Mouse (Mus musculus) central nervous system, embryonic 14 days (tissue): Measurements from ENCODE around the gene Arid4a. TPM values are rescaled to one million over a fixed set of nuclear protein-coding genes. Genes with fewer than 3 reads are reported as not detected.

Experiments
- polyA plus RNA-seq: library from polyadenylated mRNA; depleted of rRNA; stranded (reverse); fragments of >200 nt; gene quantifications from 2 replicates; pipeline ENCODE4 v1.2.3, GENCODE M21; 2012; rRNA removed

Arid4a gene
- polyA plus RNA-seq, result 15.9 and 17.8 TPM in 2 replicates

DNA sequence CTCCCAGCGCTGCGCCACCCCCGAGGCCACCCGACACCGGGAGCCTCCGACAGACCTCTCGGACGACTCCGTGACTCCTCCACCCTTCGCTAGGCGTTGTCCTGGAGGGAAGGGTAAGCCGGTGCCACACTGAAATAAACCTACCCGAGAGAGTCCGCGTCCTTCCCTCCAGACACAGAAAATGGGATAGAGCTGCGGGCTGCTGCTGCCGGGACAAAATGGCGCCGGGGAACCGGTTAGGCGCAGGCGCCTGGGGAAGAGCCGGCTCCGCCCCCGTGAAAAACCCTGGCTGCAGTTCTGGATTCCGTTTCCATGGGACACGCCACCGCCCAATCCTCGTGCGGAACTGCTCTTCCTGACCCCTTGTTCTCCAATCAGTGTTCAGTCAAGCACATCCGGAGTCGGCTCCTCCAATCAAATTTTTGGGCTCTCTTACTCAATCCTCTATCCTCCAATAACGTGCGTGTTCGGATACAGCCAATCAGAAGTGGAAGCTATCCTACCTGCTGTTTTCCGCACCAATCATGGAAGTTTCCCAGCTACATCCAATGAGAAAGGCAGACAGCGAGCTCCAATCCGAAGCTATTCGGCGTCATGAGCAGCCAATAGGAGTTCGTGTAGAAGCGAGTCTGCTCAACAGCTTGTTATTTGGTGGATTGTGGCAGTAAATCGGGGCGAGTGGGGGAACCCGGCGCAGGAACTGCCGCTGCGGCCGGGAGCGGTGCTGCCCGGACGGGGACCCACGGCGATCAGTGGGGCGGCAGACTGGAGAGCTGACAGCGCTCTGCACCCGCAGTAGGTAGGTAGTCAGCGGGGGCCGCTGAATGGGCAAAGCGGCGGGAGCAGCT lies at the start of gene Arid4a:
Arid4a (plus strand) TSS at position 628 of the 848 bp plus-strand sequence.

GRCm38 (mm10) chr12:70974441-70975266 lies 41.1 kb upstream of the Arid4a start, which contains the start of gene Psma3:
Psma3 (plus strand) TSS chr12:70974621.

DNA sequence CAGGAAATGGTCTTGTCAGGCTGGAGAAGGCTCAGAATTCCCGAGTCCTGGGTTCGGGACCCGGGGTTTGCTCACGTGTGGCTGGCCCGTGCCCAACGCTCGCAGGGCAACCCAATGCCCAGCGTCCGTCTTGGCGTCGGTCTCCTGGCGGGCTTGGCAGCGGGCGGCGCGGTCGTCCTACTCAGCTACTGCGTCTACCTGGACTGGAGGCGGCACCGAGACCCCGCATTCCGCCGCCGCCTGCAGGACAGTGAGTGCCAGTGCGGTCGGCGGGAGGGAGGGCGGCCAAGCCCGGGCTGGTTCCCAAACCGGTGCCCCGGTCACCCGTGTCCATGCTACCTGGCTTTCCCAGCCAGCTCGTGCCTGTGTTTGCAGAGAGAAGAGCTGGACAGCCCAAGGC lies 95.5 kb downstream of the Arid4a start, which contains the start of gene Tomm20l:
Tomm20l (plus strand) TSS at position 98 of the 400 bp plus-strand sequence.

GRCm38 (mm10) chr12:71136130-71136973 lies 120.6 kb downstream of the Arid4a start, which contains the start of the genes Timm9 and 2700049A03Rik:
Timm9 (minus strand) TSS chr12:71136684.
2700049A03Rik (plus strand) TSS chr12:71136848.

Other genes with a start within 250 kb of the Arid4a start
- 11.5 and 17.8 TPM in 2 replicates for gene Frmd6, start 190.5 kb upstream of the Arid4a start, polyA plus RNA-seq
- 118 and 129 TPM in 2 replicates for gene Actr10, start 78.1 kb upstream of the Arid4a start, polyA plus RNA-seq
- gene Psma3, start 41.4 kb upstream of the Arid4a start, polyA plus RNA-seq, result 250 and 275 TPM in 2 replicates
- not detected in 2 replicates for gene Tomm20l, start 95.4 kb downstream of the Arid4a start, polyA plus RNA-seq
- 60.8 and 60.9 TPM in 2 replicates for gene Timm9, start 120.7 kb downstream of the Arid4a start, polyA plus RNA-seq
- 11.2 and 13.5 TPM in 2 replicates for gene 2700049A03Rik, start 120.9 kb downstream of the Arid4a start, polyA plus RNA-seq